Mouse (Mus musculus) intestine, embryonic 14.5 days (tissue): ENCODE data around the gene Snai3. TPM values are rescaled to one million over a fixed set of nuclear protein-coding genes. Genes with fewer than 3 reads are reported as not detected.

Experiments
- ATAC-seq: fragments of 200-750 bp; cut with Nextera tagmentation; replicated peaks from 2 replicates; pipeline ENCODE4 v1.8.0; 2017; ENCODE audit warnings: low read depth, moderate number of reproducible peaks, moderate TSS enrichment, moderate library complexity; ENCODE audit not compliant: low FRiP score, low TSS enrichment
- DNase-seq: peaks from one replicate; pipeline ENCODE4 v3.0.0-alpha.2; 2018; ENCODE audit warnings: low spot score
- H3K27ac ChIP-seq: fragments of 300-500 bp; sonication (generic); 2 replicates; pipeline ENCODE4 v1.5.1; 2014; ENCODE audit warnings: low read depth, mild to moderate bottlenecking, control low read depth
- H3K27me3 ChIP-seq: fragments of 300-500 bp; sonication (generic); replicated peaks from 2 replicates; pipeline ENCODE4 v1.6.1; 2014; ENCODE audit warnings: low read length, control low read depth; ENCODE audit not compliant: control insufficient read depth, insufficient read depth
- H3K36me3 ChIP-seq: fragments of 300-500 bp; sonication (generic); 2 replicates; pipeline ENCODE4 v1.6.1; 2014; ENCODE audit warnings: low read length, control low read depth; ENCODE audit not compliant: control insufficient read depth, insufficient read depth
- H3K4me1 ChIP-seq: fragments of 300-500 bp; sonication (generic); replicated peaks from 2 replicates; pipeline ENCODE4 v1.6.1; 2014; ENCODE audit warnings: low read length, control low read depth, mixed read lengths; ENCODE audit not compliant: control insufficient read depth, insufficient read depth
- H3K4me2 ChIP-seq: fragments of 300-500 bp; sonication (generic); 2 replicates; pipeline ENCODE4 v1.6.1; 2014; ENCODE audit warnings: low read length
- H3K4me3 ChIP-seq: fragments of 300-500 bp; sonication (generic); 2 replicates; pipeline ENCODE4 v1.5.1; 2014; ENCODE audit warnings: low read depth, low read length, control low read depth, mixed read lengths
- H3K9ac ChIP-seq: fragments of 300-500 bp; sonication (generic); 2 replicates; pipeline ENCODE4 v1.6.1; 2014; ENCODE audit warnings: mild to moderate bottlenecking, low read length
- H3K9me3 ChIP-seq: fragments of 300-500 bp; sonication (generic); 2 replicates; pipeline ENCODE4 v1.6.1; 2016; ENCODE audit warnings: low read length, control low read depth; ENCODE audit not compliant: control insufficient read depth
- WGBS: fragments of 180-500 bp; shearing (Covaris S2); extraction: QIAGEN DNeasy Blood & Tissue Kit; methylation state at CpG from one replicate; pipeline ENCODE4 v1.1.7; 2014; 5-methylcytosine and 5-hydroxymethylcytosine counted together
- polyA plus RNA-seq: library from polyadenylated mRNA; unstranded; fragments of >200 nt; fragmentation: Nextera tagmentation; extraction: Ambion mirVana; gene quantifications from 2 replicates; pipeline ENCODE4 v1.2.1, GENCODE M21; 2014

The Snai3 gene
- 1.1 and 1.3 TPM in 2 replicates for polyA plus RNA-seq

GRCm38 (mm10) chr8:122460524-122461472, at the start of gene Snai3:
Snai3 (minus strand) TSS chr8:122460733.
- H3K4me3 ChIP-seq: peak within 1 kb of the TSS; percentile 30
- DNase-seq: peak; percentile 84
- H3K4me1 ChIP-seq: peaks cover 6% of the 10 kb centered on the region
- H3K4me2 ChIP-seq: peak within 1 kb of the TSS; percentile 57
- WGBS: 2% methylated on average over 56 of the region's 56 CpGs
- H3K9me3 ChIP-seq: no peaks in the 10 kb centered on the region
- no peak within 1 kb of the TSS for H3K27ac ChIP-seq
- H3K9ac ChIP-seq: peak within 1 kb of the TSS; percentile 30
- peaks cover 55% of the 10 kb centered on the region for H3K27me3 ChIP-seq
- peak; percentile 88 for ATAC-seq
- H3K36me3 ChIP-seq: 0 out of 2 replicates have a peak, but pooled peaks cover 4% of the 10 kb centered on the region

GRCm38 (mm10) chr8:122500856-122501255, 40.3 kb upstream of the Snai3 start:
- 32% methylated on average over 10 of the region's 10 CpGs for WGBS
- Histone ChIP-seq H3K27me3 (no peaks in the 10 kb centered on the region), H3K27ac (no peak overlapping the region), H3K9ac (no peak overlapping the region), H3K36me3 (peaks cover 67% of the 10 kb centered on the region), H3K4me1 (no peaks in the 10 kb centered on the region), H3K9me3 (no peaks in the 10 kb centered on the region), H3K4me3 (no peak overlapping the region), H3K4me2 (no peak overlapping the region)
- DNase-seq (peak; percentile 90), ATAC-seq (peak; percentile 61)

GRCm38 (mm10) chr8:122497912-122498311, 37.4 kb upstream of the Snai3 start:
- 71% methylated on average over 17 of the region's 17 CpGs for WGBS
- Histone ChIP-seq H3K4me2 (no peak overlapping the region), H3K4me3 (no peak overlapping the region), H3K4me1 (no peaks in the 10 kb centered on the region), H3K27me3 (no peaks in the 10 kb centered on the region), H3K9ac (no peak overlapping the region), H3K9me3 (no peaks in the 10 kb centered on the region), H3K27ac (no peak overlapping the region), H3K36me3 (peaks cover 82% of the 10 kb centered on the region)
- DNase-seq (no peak), ATAC-seq (no peak)

GRCm38 (mm10) chr8:122497016-122497734, 36.6 kb upstream of the Snai3 start:
- H3K4me2 ChIP-seq: no peak overlapping the region
- no peak overlapping the region for H3K27ac ChIP-seq
- H3K9me3 ChIP-seq: no peaks in the 10 kb centered on the region
- peaks cover 85% of the 10 kb centered on the region for H3K36me3 ChIP-seq
- no peaks in the 10 kb centered on the region for H3K4me1 ChIP-seq
- ATAC-seq: no peak
- WGBS: 85% methylated on average over 10 of the region's 12 CpGs
- H3K27me3 ChIP-seq: no peaks in the 10 kb centered on the region
- H3K4me3 ChIP-seq: no peak overlapping the region
- no peak for DNase-seq
- no peak overlapping the region for H3K9ac ChIP-seq

- 92% methylated on average over 9 of the region's 9 CpGs for WGBS
- H3K9me3 ChIP-seq: no peaks in the 10 kb centered on the region
Measured at GRCm38 (mm10) chr8:122488387-122488786, 27.9 kb upstream of the Snai3 start.

GRCm38 (mm10) chr8:122484831-122485230, 24.3 kb upstream of the Snai3 start:
- Histone ChIP-seq H3K27me3 (no peaks in the 10 kb centered on the region), H3K9ac (no peak overlapping the region), H3K4me2 (no peak overlapping the region), H3K36me3 (peaks cover 92% of the 10 kb centered on the region), H3K27ac (no peak overlapping the region), H3K4me1 (no peaks in the 10 kb centered on the region), H3K4me3 (no peak overlapping the region), H3K9me3 (no peaks in the 10 kb centered on the region)
- ATAC-seq (no peak), DNase-seq (no peak)
- 92% methylated on average over 12 of the region's 12 CpGs for WGBS

More at GRCm38 (mm10) chr8:122488387-122488786, 27.9 kb upstream of the Snai3 start:
- H3K36me3 ChIP-seq: peaks cover 92% of the 10 kb centered on the region
- ATAC-seq: no peak
- no peaks in the 10 kb centered on the region for H3K4me1 ChIP-seq
- DNase-seq: no peak
- no peaks in the 10 kb centered on the region for H3K27me3 ChIP-seq
- no peak overlapping the region for H3K9ac ChIP-seq
- H3K4me2 ChIP-seq: no peak overlapping the region
- H3K4me3 ChIP-seq: no peak overlapping the region
- no peak overlapping the region for H3K27ac ChIP-seq

GRCm38 (mm10) chr8:122483877-122484276, 23.3 kb upstream of the Snai3 start:
- Histone ChIP-seq H3K4me1 (no peaks in the 10 kb centered on the region), H3K4me3 (no peak overlapping the region), H3K9ac (no peak overlapping the region), H3K36me3 (peaks cover 94% of the 10 kb centered on the region), H3K27me3 (no peaks in the 10 kb centered on the region), H3K9me3 (no peaks in the 10 kb centered on the region), H3K4me2 (no peak overlapping the region), H3K27ac (no peak overlapping the region)
- WGBS: 96% methylated on average over 7 of the region's 7 CpGs
- DNase-seq (no peak), ATAC-seq (no peak)

- Histone ChIP-seq H3K27me3 (no peaks in the 10 kb centered on the region), H3K4me1 (no peaks in the 10 kb centered on the region), H3K36me3 (peaks cover 84% of the 10 kb centered on the region), H3K4me2 (no peak overlapping the region), H3K9ac (no peak overlapping the region), H3K27ac (no peak overlapping the region), H3K4me3 (no peak overlapping the region), H3K9me3 (no peaks in the 10 kb centered on the region)
- ATAC-seq (no peak), DNase-seq (no peak)
- WGBS: 95% methylated on average over 8 of the region's 8 CpGs
Measured at GRCm38 (mm10) chr8:122482448-122482847, 21.9 kb upstream of the Snai3 start.
